Mouse (Mus musculus) heart, postnatal 36 days (tissue): ENCODE data around the gene 1700037C18Rik. TPM values are rescaled to one million over a fixed set of nuclear protein-coding genes. Genes with fewer than 3 reads are reported as not detected.
A peak's percentile ranks its signal among the peaks of the same experiment; 100 is the strongest.
"Not testable (repeated sequence)": the region's sequence is repeated elsewhere in the genome, so short reads cannot be mapped to it uniquely, and the experiment has no call there.

Experiments
- DNase-seq, 2 experiments: peaks; one replicate each; pipeline ENCODE4 v3.0.0; 2021 to 2022
- intact Hi-C: fragments of 180-260 bp; cut with DNase I; formaldehyde crosslinking; loops from one replicate; pipeline ENCODE4 v1.15.1; 2025
- microRNA-seq, 2 experiments: library from miRNA; unstranded; fragments of <30 nt; microRNA quantifications; one replicate each; pipeline ENCODE4 v1.2.0; 2021; ENCODE audit warnings: borderline number of aligned reads in 2 of 2
- total RNA-seq, 2 experiments: library from RNA; stranded (reverse); gene quantifications; 2 replicates each; pipeline ENCODE4 v1.2.3; 2021

1700037C18Rik gene
- total RNA-seq, 2 experiments from 2014 or later = 2.7 to 6.9 TPM

DNA sequence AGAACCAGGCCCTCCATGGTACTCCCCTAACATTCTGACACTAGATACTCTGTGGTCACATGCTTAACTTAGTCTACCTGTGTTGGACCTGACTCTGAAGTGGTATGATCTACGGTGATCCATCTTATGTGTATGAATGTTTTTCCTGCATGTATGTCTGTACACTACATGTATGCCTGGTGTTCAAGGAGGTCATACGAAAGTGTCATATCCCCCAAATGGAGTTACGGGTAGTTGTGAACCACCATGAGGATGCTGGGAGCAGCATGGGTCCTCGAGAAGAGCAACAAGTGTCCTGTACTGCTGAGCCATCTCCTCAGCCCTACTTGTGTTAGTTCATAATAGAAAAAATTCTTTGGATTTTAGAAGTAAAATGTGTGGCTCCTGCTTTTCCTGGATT is 32.1 kb downstream of the 1700037C18Rik start:
- no peak for DNase-seq
- intact Hi-C loops = no loop called here

DNA sequence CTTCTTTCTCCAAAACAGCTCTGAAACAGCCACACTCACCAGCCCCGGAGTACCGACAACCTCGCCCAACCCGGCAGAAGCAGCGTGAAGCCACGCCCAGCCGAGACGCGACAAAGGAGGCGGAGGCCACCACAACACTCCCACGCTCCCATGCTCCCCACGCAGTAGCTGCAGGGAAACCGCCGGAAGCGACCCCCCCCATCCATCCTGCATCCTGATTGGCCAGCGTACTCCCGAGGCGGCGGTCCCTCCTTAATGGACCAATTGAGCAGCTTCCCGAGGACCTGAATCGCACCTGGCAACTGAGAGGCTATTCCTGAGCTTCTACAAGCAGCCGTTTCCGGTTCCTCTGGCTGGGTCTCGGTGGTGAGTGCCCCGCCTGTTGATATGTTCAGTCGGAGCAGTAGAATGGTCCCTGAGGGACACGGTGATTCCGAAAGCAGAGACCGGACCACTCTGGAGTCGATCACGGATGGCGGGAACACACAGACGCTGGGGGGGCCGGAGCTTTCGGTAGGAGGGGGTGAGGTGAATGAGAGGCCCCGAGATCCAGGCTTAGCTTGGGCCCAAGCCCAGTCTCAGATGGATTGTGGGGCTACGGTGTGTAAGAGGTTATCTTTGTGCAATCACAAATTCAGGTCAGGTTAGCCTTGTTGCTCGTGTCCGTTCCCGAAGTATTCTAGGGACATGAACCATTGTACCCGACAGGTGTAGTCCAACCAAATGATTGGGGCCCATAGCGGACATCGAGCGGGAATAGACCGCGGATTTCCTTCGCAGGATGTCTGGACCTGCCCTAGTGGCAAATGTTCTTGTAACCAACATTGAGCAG is 36.1 kb downstream of the 1700037C18Rik start, which contains the start of gene Naa60:
TSS of gene Naa60 (plus strand) at position 160 of the 832 bp plus-strand sequence.
- intact Hi-C loops = loop anchor here (1.0 kb wide), 1 partner anchor 12 kb away; the partner anchor contains the start of genes Gm20695 and Zfp597
- peak; percentile 85 to 86 for DNase-seq

DNA sequence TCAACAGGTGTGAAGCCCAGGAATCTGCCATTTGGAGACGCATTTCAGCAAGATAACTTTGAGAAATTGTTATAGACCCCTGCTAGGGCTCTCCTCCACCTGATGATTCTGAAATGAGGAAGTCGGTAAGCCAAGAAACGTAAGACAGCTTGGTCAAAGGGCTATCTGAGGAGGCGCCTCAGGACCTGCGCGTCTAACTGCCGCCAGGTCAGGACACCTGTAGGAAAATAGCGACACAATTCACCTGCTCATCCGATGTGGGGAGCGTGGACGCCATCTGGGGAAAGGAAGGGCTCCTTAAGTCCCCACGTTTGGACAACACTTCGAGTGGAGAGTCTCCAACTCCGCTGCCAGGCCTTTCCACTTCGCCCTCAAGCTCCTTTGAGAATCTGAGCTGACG is 36.7 kb downstream of the 1700037C18Rik start:
- intact Hi-C loops = loop anchor here (1.0 kb wide), 1 partner anchor 12 kb away; the partner anchor contains the start of genes Gm20695 and Zfp597
- no peak for DNase-seq

DNA sequence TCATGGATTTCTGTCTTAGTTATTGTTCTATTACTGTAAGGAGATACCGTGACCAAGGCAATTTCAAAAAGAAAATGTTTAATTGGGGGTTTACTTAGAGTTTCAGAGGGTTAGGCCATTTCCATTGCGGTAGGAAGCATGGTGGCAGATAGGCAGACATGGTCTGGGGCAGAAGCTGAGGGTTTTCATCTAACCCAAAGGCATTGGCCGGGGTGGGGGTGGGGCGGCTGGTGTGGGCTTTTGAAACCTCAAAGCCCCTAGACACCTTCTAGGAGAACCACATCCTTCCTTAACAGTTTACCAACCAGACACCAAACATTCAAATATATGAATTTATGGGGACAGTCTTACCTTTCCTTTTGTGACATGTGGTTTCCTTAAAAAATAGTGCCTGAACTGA is 49.2 kb downstream of the 1700037C18Rik start:
- intact Hi-C loops = no loop called here

DNA sequence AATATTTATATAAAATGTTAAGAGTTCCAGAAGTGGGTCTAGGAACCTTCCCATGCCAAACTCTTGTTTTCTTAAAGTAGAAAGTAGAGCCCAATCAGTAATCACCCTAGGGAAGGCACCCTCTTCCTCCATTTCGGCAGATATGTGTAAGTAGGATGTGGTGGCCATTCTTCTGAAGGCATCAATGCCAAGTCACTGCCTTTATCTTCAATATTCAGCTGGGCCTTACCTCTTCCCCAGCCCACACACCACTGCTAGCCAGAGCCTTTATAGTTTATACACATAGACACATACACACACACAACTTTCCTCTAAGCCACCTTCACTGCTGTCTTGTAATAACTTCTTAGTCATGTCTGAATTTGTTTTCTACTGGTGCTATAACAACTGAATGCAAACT is 52.7 kb downstream of the 1700037C18Rik start:
- intact Hi-C loops = no loop called here
- DNase-seq = no peak

More for the DNA sequence above, 49.2 kb downstream of the 1700037C18Rik start:
- DNase-seq = no peak

DNA sequence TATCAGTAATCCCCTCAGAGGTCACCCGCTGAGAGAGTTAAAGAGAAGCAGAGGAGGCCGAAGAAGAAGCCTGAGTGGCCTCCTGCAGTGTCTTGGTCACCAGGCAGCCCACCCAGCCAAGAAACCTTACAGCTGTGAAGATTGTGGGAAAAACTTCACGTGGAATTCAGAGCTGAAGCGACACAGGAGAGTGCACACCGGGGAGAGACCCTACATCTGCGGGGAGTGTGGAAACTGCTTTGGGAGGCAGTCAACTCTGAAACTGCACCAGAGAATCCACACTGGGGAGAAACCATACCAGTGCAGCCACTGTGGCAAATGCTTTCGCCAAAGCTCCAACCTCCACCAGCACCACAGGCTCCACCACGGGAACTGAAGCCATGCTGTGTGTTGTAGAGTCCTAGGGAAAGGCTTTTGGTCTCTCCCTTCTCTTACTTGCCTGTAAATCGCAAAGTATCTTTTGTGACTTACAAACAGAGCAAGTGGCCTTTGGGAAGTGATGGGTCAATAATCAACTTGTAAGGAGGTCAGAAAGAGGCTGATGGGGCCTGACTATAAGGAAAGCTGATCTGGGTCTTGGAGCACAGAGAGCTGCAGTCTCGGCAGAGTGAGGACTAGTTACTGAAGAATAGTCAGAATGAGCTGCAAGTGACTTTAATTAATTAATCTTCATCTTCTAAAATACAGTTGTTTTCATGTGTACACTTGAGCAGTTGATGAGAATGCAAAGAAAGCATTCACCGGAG is 53.9 kb downstream of the 1700037C18Rik start:
- intact Hi-C loops = no loop called here
- DNase-seq = no peak

DNA sequence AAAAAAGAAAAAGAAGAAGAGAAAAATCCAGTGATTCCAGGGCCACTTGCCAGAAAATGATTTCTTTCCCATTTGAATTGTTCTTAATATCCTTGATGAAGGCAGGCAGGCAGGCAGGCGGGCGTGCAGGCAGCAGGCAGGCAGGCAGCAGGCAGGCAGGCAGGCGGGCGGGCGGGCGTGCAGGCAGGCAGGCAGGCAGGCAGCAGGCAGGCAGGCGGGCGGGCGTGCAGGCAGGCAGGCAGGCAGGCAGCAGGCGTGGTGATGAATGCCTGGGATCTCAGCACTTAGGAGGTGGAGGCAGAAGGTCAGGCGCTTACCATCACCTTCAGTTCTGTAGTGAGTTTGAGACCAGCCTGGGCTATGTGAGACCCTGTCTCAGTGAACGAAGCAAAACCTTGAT is 55.9 kb downstream of the 1700037C18Rik start:
- DNase-seq = no peak
- intact Hi-C loops = no loop called here

DNA sequence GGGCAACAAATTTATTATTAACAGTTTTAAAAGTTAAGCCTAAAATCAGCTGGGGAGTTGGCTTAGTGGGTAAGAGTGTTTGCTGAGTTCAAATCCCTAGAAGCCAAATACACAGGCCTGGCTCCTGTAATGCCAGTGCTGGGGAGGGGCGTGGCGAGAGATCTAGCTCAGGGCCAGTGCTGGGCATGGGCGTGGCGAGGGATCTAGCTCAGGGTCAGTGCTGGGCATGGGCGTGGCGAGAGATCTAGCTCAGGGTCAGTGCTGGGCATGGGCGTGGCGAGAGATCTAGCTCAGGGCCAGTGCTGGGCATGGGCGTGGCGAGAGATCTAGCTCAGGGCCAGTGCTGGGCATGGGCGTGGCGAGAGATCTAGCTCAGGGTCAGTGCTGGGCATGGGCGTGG is 57.2 kb downstream of the 1700037C18Rik start:
- DNase-seq, intact Hi-C loops: not testable (repeated sequence)

DNA sequence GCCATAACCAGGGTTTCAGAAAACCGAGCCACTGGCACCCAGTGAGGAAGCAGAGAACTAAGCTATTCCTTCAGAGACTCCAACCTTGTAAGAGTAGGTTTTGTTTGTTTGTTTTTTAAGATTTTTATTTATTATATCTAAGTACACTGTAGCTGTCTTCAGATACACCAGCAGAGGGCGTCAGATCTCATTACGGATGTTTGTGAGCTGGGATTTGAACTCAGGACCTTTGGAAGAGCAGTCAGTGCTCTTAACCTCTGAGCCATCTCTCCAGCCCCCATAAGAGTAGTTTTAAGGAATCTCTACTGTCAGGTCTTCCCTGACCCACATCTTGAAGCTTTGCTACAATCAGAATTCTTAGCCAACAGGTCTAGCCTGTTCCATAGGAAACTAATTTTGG is 60.1 kb downstream of the 1700037C18Rik start:
- intact Hi-C loops = loop anchor here (5.0 to 10.0 kb wide), 6 partner anchors 34 to 436 kb away; partner anchors contain the start of genes Crebbp, Gm20695, Slx4 and Trap1
- no peak for DNase-seq

DNA sequence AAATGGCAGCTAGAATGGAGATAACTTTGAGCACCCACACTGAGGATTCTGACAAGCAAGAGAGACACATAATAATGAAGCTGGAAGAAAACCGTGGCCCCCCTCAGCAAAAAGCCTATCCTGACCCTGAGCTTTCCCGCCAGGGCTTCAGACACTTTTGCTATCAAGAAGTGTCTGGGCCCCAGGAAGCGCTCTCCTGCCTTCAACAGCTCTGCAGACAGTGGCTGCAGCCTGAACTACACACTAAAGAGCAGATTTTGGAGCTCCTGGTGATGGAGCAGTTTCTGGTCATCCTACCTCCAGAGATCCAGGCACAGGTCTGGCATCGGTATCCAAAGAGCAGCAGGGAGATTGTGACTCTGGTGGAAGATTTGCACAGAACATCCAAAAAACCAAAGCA is 60.6 kb downstream of the 1700037C18Rik start:
- intact Hi-C loops = loop anchor here (2.0 to 10.0 kb wide), 7 partner anchors 34 to 437 kb away; partner anchors contain the start of genes 1700037C18Rik, Cluap1, Crebbp and Gm20695
- DNase-seq = no peak

DNA sequence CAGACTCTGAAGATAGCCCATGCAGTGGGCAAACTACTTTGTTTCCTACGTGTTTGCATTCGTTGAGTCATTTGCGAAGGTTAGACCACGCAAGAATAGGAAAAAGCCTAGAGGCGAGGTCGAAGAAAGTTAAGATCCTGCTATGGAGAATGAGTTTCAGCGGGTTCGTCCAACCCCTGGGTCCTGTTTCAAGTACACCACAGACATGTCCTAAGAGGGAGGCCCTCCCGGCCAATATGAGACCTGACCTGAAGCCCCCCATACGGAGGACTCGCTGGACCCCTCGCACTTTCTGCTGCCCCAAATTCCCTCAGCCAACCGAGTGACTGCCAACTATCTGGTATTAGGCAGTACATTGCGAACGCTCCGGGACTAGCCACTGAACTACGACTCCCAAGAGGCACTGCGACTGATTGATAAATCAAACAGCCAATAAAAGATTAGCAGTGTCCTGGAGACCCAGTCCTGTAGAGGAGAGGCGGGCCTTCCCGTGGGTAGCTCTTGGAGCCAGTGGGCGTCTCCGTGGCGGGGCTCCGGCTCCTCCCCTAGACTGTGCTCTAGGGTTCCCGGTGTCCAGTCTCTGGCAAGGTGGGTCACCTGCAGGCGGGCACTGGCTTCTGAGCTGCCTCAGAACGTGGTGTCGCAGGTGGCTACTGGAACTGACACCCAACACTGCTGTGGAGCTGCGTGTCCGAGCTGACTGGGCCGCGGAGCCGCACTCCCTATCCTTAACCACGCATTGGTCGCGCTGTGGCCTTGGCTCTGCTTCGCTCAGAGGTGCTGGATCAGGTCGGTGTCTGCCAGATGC is 61.6 kb downstream of the 1700037C18Rik start, which contains the start of gene Zfp174:
TSS of gene Zfp174 (plus strand) at position 558 of the 808 bp plus-strand sequence.
- intact Hi-C loops = loop anchor here (2.0 to 10.0 kb wide), 7 partner anchors 35 to 438 kb away; partner anchors contain the start of genes 1700037C18Rik, Cluap1, Crebbp and Gm20695
- DNase-seq = peak; percentile 88 to 92

Small RNAs within 50 kb of the gene (microRNA-seq; reads per million reads assigned to microRNA genes)
- gene Gm23493 = 0 reads per million in 2 experiments

Other genes with a start within 250 kb of the 1700037C18Rik start
- not detected for gene Mefv, start 190.6 kb downstream of the 1700037C18Rik start, total RNA-seq
- gene Zfp263, start 164.6 kb downstream of the 1700037C18Rik start, total RNA-seq = 1 to 10 TPM; 8.2 to 8.5 TPM
- gene Olfr15, start 77.8 kb downstream of the 1700037C18Rik start, total RNA-seq = not detected
- gene Zfp174, start 61.4 kb downstream of the 1700037C18Rik start, total RNA-seq = 1 to 10 TPM; 1.4 to 1.6 TPM
- 10 to 100 TPM; 50.1 to 53.6 TPM for gene Naa60, start 36.3 kb downstream of the 1700037C18Rik start, total RNA-seq
- 10 to 100 TPM; 11.1 to 11.8 TPM for gene Zfp597, start 24.1 kb downstream of the 1700037C18Rik start, total RNA-seq
- gene Gm20695, start 24.0 kb downstream of the 1700037C18Rik start, total RNA-seq = under 1 TPM in 1 of 2 experiments, not detected in 1; 0.60 TPM
- 10 to 100 TPM; 10.5 to 11.6 TPM for gene Cluap1, start 112 bp upstream of the 1700037C18Rik start, total RNA-seq
- gene Nlrc3, start 67.9 kb upstream of the 1700037C18Rik start, total RNA-seq = 1 to 10 TPM; 1.0 to 1.1 TPM
- gene Slx4, start 95.1 kb upstream of the 1700037C18Rik start, total RNA-seq = 1 to 10 TPM; 7.0 to 7.1 TPM
- gene Dnase1, start 128.3 kb upstream of the 1700037C18Rik start, total RNA-seq = not detected
- 100 to 1,000 TPM; 155 TPM for gene Trap1, start 169.1 kb upstream of the 1700037C18Rik start, total RNA-seq